Mouse (Mus musculus) thymus, adult 2 months (tissue): ENCODE results near the gene Adgrv1.

Experiments
- CTCF ChIP-seq: fragments of 200-500 bp; IDR thresholded peaks from 2 replicates; pipeline ENCODE4 v1.5.1; 2012; ENCODE audit warnings: mild to moderate bottlenecking, control low read depth, low read length, moderate library complexity, borderline replicate concordance; ENCODE audit not compliant: control insufficient read depth, poor library complexity, insufficient read depth; ENCODE audit errors: extremely low read depth
- POLR2A ChIP-seq: fragments of 200-500 bp; IDR thresholded peaks from 2 replicates; pipeline ENCODE4 v1.6.1; 2012; ENCODE audit warnings: mild to moderate bottlenecking, low read length, control low read depth, moderate library complexity; ENCODE audit not compliant: control insufficient read depth, poor library complexity, insufficient read depth; ENCODE audit errors: extremely low read depth

- TF ChIP-seq CTCF (no peak), POLR2A (no peak)
Measured at GRCm38 (mm10) chr13:81130742-81131524, 502.0 kb downstream of the Adgrv1 start.
